Mouse (Mus musculus): Measurements from ENCODE around the gene Znhit1. TPM values are rescaled to one million over a fixed set of nuclear protein-coding genes. Genes with fewer than 3 reads are reported as not detected.
A peak's percentile ranks its signal among the peaks of the same experiment; 100 is the strongest.

Znhit1 gene
- total and polyA plus RNA-seq, 2 experiments from 2014 or later, result 85.4 to 153 TPM

GRCm38 (mm10) chr5:136958991-136959605 lies 28.7 kb downstream of the Znhit1 start:
- H3K27ac ChIP-seq (ENCODE audit: low read depth, low read length), result no peak overlapping the region
- TF ChIP-seq CTCF (IDR thresholded peaks at IDR 0.05), result no peak
- no peaks in the 10 kb centered on the region for H3K27me3 ChIP-seq (ENCODE audit: insufficient read depth, low read length)
- ATAC-seq (ENCODE audit: low FRiP score) (no peak), DNase-seq (ENCODE audit: low spot score) (no peak)
- H3K9ac ChIP-seq (replicated peaks; ENCODE audit: low read length, poor library complexity, severe bottlenecking), result no peak overlapping the region
- H3K4me2 ChIP-seq (ENCODE audit: low read depth, low read length, poor library complexity, severe bottlenecking), result no peak overlapping the region
- H3K36me3 ChIP-seq (ENCODE audit: insufficient read depth, low read length), result peaks cover 5% of the 10 kb centered on the region
- H3K9me3 ChIP-seq (ENCODE audit: low read length), result no peaks in the 10 kb centered on the region
- 80% methylated on average over 5 of the region's 5 CpGs for WGBS
- H3K4me3 ChIP-seq (ENCODE audit: low read depth, low read length), result no peak overlapping the region
- peaks cover 19% of the 10 kb centered on the region for H3K4me1 ChIP-seq (ENCODE audit: insufficient read depth, low read length)

GRCm38 (mm10) chr5:136957250-136957649 lies 30.6 kb downstream of the Znhit1 start:
- Histone ChIP-seq H3K36me3 (ENCODE audit: insufficient read depth, low read length) (no peaks in the 10 kb centered on the region), H3K9ac (replicated peaks; ENCODE audit: low read length, poor library complexity, severe bottlenecking) (no peak overlapping the region), H3K4me2 (ENCODE audit: low read depth, low read length, poor library complexity, severe bottlenecking) (no peak overlapping the region), H3K4me1 (ENCODE audit: insufficient read depth, low read length) (peaks cover 21% of the 10 kb centered on the region), H3K4me3 (ENCODE audit: low read depth, low read length) (no peak overlapping the region), H3K9me3 (ENCODE audit: low read length) (no peaks in the 10 kb centered on the region), H3K27ac (ENCODE audit: low read depth, low read length) (no peak overlapping the region), H3K27me3 (ENCODE audit: insufficient read depth, low read length) (no peaks in the 10 kb centered on the region)
- ATAC-seq (ENCODE audit: low FRiP score) (no peak), DNase-seq (ENCODE audit: low spot score) (no peak)
- TF ChIP-seq CTCF (IDR thresholded peaks at IDR 0.05), result no peak
- 92% methylated on average over 1 of the region's 1 CpGs for WGBS

GRCm38 (mm10) chr5:136955622-136956021 lies 32.2 kb downstream of the Znhit1 start:
- no peaks in the 10 kb centered on the region for H3K9me3 ChIP-seq (ENCODE audit: low read length)
- H3K4me1 ChIP-seq (ENCODE audit: insufficient read depth, low read length), result peaks cover 15% of the 10 kb centered on the region
- H3K27me3 ChIP-seq (ENCODE audit: insufficient read depth, low read length), result no peaks in the 10 kb centered on the region
- TF ChIP-seq CTCF (IDR thresholded peaks at IDR 0.05), result no peak
- H3K27ac ChIP-seq (ENCODE audit: low read depth, low read length), result no peak overlapping the region
- no peak overlapping the region for H3K4me2 ChIP-seq (ENCODE audit: low read depth, low read length, poor library complexity, severe bottlenecking)
- DNase-seq (ENCODE audit: low spot score) (no peak), ATAC-seq (ENCODE audit: low FRiP score) (no peak)
- 88% methylated on average over 4 of the region's 4 CpGs for WGBS
- H3K4me3 ChIP-seq (ENCODE audit: low read depth, low read length), result no peak overlapping the region
- H3K9ac ChIP-seq (replicated peaks; ENCODE audit: low read length, poor library complexity, severe bottlenecking), result no peak overlapping the region
- H3K36me3 ChIP-seq (ENCODE audit: insufficient read depth, low read length), result no peaks in the 10 kb centered on the region

GRCm38 (mm10) chr5:136953440-136953951 lies 34.3 kb downstream of the Znhit1 start:
- ATAC-seq (ENCODE audit: low FRiP score), result 0 out of 2 replicates have a peak, but pooled peaks have one; percentile 22
- Histone ChIP-seq H3K36me3 (ENCODE audit: insufficient read depth, low read length) (no peaks in the 10 kb centered on the region), H3K9ac (replicated peaks; ENCODE audit: low read length, poor library complexity, severe bottlenecking) (peak overlapping the region; percentile 83), H3K27ac (ENCODE audit: low read depth, low read length) (peak overlapping the region; percentile 86), H3K27me3 (ENCODE audit: insufficient read depth, low read length) (no peaks in the 10 kb centered on the region), H3K4me3 (ENCODE audit: low read depth, low read length) (peak overlapping the region; percentile 70), H3K4me2 (ENCODE audit: low read depth, low read length, poor library complexity, severe bottlenecking) (peak overlapping the region; percentile 74), H3K4me1 (ENCODE audit: insufficient read depth, low read length) (peaks cover 15% of the 10 kb centered on the region), H3K9me3 (ENCODE audit: low read length) (no peaks in the 10 kb centered on the region)
- DNase-seq (ENCODE audit: low spot score), result peak; percentile 21
- 2% methylated on average over 12 of the region's 12 CpGs for whole genome bisulfite sequencing
- TF ChIP-seq CTCF (IDR thresholded peaks at IDR 0.05), result no peak

- ATAC-seq (ENCODE audit: low FRiP score) (peak; percentile 98), DNase-seq (ENCODE audit: low spot score) (peak; percentile 98)
- Histone ChIP-seq H3K9ac (replicated peaks; ENCODE audit: low read length, poor library complexity, severe bottlenecking) (peak within 1 kb of the TSS; percentile 83), H3K4me1 (ENCODE audit: insufficient read depth, low read length) (peaks cover 15% of the 10 kb centered on the region), H3K4me2 (ENCODE audit: low read depth, low read length, poor library complexity, severe bottlenecking) (peak within 1 kb of the TSS; percentile 74), H3K4me3 (ENCODE audit: low read depth, low read length) (peak within 1 kb of the TSS; percentile 70), H3K27ac (ENCODE audit: low read depth, low read length) (peak within 1 kb of the TSS; percentile 86), H3K36me3 (ENCODE audit: insufficient read depth, low read length) (no peaks in the 10 kb centered on the region), H3K9me3 (ENCODE audit: low read length) (no peaks in the 10 kb centered on the region), H3K27me3 (ENCODE audit: insufficient read depth, low read length) (no peaks in the 10 kb centered on the region)
- 0% methylated on average over 22 of the region's 23 CpGs for WGBS
- peak; percentile 33 for TF ChIP-seq CTCF (IDR thresholded peaks at IDR 0.05)
Observed at GRCm38 (mm10) chr5:136953015-136953414, 34.8 kb downstream of the Znhit1 start, which contains the start of gene Fis1. Gene Fis1, plus strand, starts transcription at chr5:136953275.

GRCm38 (mm10) chr5:136952153-136952552 lies 35.7 kb downstream of the Znhit1 start:
- Histone ChIP-seq H3K9me3 (ENCODE audit: low read length) (no peaks in the 10 kb centered on the region), H3K27ac (ENCODE audit: low read depth, low read length) (no peak overlapping the region), H3K4me2 (ENCODE audit: low read depth, low read length, poor library complexity, severe bottlenecking) (no peak overlapping the region), H3K9ac (replicated peaks; ENCODE audit: low read length, poor library complexity, severe bottlenecking) (no peak overlapping the region), H3K36me3 (ENCODE audit: insufficient read depth, low read length) (no peaks in the 10 kb centered on the region), H3K4me1 (ENCODE audit: insufficient read depth, low read length) (peaks cover 15% of the 10 kb centered on the region), H3K4me3 (ENCODE audit: low read depth, low read length) (no peak overlapping the region), H3K27me3 (ENCODE audit: insufficient read depth, low read length) (no peaks in the 10 kb centered on the region)
- WGBS, result 77% methylated on average over 4 of the region's 4 CpGs
- no peak for DNase-seq (ENCODE audit: low spot score)
- no peak for TF ChIP-seq CTCF (IDR thresholded peaks at IDR 0.05)
- no peak for ATAC-seq (ENCODE audit: low FRiP score)

Data from midbrain, postnatal 0 days (tissue).